Mouse (Mus musculus) thymus, adult 2 months (tissue): ENCODE results near the gene 5031410I06Rik.

Experiments used
- CTCF ChIP-seq: fragments of 200-500 bp; IDR thresholded peaks from 2 replicates; pipeline ENCODE4 v1.5.1; 2012; ENCODE audit warnings: mild to moderate bottlenecking, control low read depth, low read length, moderate library complexity, borderline replicate concordance; ENCODE audit not compliant: control insufficient read depth, poor library complexity, insufficient read depth; ENCODE audit errors: extremely low read depth
- POLR2A ChIP-seq: fragments of 200-500 bp; IDR thresholded peaks from 2 replicates; pipeline ENCODE4 v1.6.1; 2012; ENCODE audit warnings: mild to moderate bottlenecking, low read length, control low read depth, moderate library complexity; ENCODE audit not compliant: control insufficient read depth, poor library complexity, insufficient read depth; ENCODE audit errors: extremely low read depth

GRCm38 (mm10) chr5:26070716-26071115 lies 34.4 kb downstream of the 5031410I06Rik start:
- no peak for TF ChIP-seq POLR2A
- no peak for TF ChIP-seq CTCF
